15 mouse cellular contexts compared by ENCODE assay signal in the genomic region with DNA sequence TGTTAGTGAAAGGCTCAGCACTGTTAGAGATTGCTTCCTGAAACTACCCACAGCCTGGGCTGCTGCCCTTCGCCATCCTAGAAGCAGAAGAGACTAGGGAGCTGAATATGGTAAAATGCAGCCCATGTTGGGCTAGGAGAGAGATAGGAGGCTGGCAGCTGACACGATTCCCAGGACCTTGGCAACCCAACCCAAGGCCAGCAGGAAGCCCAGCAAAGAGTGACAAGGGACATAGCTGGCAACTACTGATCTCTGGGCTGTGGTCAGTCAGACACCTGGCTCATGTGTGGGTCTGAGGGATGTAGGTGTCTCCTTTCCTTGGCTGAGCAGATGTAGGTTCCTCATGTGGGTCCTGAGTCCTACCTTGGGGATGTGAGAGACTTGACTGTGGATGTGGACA.
DNase-seq lines count a peak whose midpoint lies in the region; ATAC-seq lines count a peak whose summit lies in the region.
"Had no signal": no experiment of that assay in that cellular context is flagged by ENCODE, and none has a peak within 500 bp of the region (broad histone marks: within the 10 kb centered on the region; RNA-seq: fewer than 3 reads in every experiment).

No protein-coding gene starts in this region.

- peak; percentile 59 to 62 for DNase-seq in cerebellum, adult 18-20 months
- DNase-seq in cerebellum, adult 8-10 months, result peak; percentile 47
- peak; percentile 35 to 45 for DNase-seq in cerebellum, postnatal 10 days
- no peak for DNase-seq in right cerebral cortex, postnatal 36 days (ENCODE audit: low spot score in 2 of 2)
- no peak for DNase-seq in retina, embryonic 14.5 days (ENCODE audit: low spot score)
- DNase-seq: adrenal gland, adult 2 months; adrenal gland, postnatal 14 days; forebrain, postnatal 0 days; gastrocnemius, adult 2 months; gastrocnemius, postnatal 14 days; heart, adult 11 months had no signal

- ATAC-seq in cerebellum, adult (ENCODE audit: insufficient number of reproducible peaks, low FRiP score, low TSS enrichment), result no peak
- ATAC-seq: CD4-positive, CD25-positive, alpha-beta regulatory T cell, adult 4 months; forebrain, embryonic 14.5 days; forebrain, postnatal 0 days; intestine, postnatal 0 days had no signal

Comparison
In these comparisons a context has a peak if more than half of its experiments do, and no peak if none do; other contexts are left out.
1. DNase-seq: peak in cerebellum, adult 18-20 months (2 of 2), cerebellum, adult 8-10 months (single experiment) and cerebellum, postnatal 10 days (2 of 2); none in right cerebral cortex, postnatal 36 days (0 of 2) and retina, embryonic 14.5 days (single experiment).